ENCODE assay signal across 11 mouse cellular contexts in genomic region chr17:35812307-35812706, GRCm38 (mm10). TPM values are rescaled to one million over a fixed set of nuclear protein-coding genes. Genes with fewer than 3 reads are reported as not detected.
A peak's percentile ranks its signal among the peaks of the same experiment; 100 is the strongest.
DNase-seq lines count a peak whose midpoint lies in the region; ATAC-seq and TF ChIP-seq lines count a peak whose summit lies in the region.
"Had no signal": no experiment of that assay in that cellular context is flagged by ENCODE, and none has a peak within 500 bp of the region (broad histone marks: within the 10 kb centered on the region; RNA-seq: fewer than 3 reads in every experiment).

No protein-coding gene starts in this region.

- H3K4me1 ChIP-seq in heart, adult 2 months (ENCODE audit: control insufficient read depth, insufficient read depth, low read length): peaks cover 41% of the 10 kb centered on the region
- H3K4me1 ChIP-seq in kidney, postnatal 0 days (replicated peaks; ENCODE audit: insufficient read depth, low read length): peaks cover 28% of the 10 kb centered on the region
- peaks cover 44% of the 10 kb centered on the region for H3K4me1 ChIP-seq in embryonic facial prominence, embryonic 14.5 days (ENCODE audit: control insufficient read depth, insufficient read depth, low read length)
- H3K4me1 ChIP-seq in neural tube, embryonic 15.5 days: no peaks in the 10 kb centered on the region; the same call in 1 of the 2 replicates

- DNase-seq in heart, adult 2 months: no peak
- DNase-seq in heart, adult 8-10 months (ENCODE audit: low spot score): no peak
- DNase-seq in kidney, postnatal 0 days (ENCODE audit: low spot score): no peak
- DNase-seq in kidney, adult 8-10 months: no peak
- no peak for DNase-seq in embryonic facial prominence, embryonic 14.5 days (ENCODE audit: low spot score)
- DNase-seq in spleen, postnatal 4 days (ENCODE audit: low spot score in 2 of 2): no peak
- DNase-seq in gastrocnemius, postnatal 10 days: no peak
- DNase-seq: layer of hippocampus, adult 9-11 months had no signal

- H3K79me2 ChIP-seq in heart, adult 2 months (replicated peaks; ENCODE audit: control insufficient read depth, insufficient read depth, low read length): no peaks in the 10 kb centered on the region

- H3K9me3 ChIP-seq in kidney, postnatal 0 days (replicated peaks; ENCODE audit: low read length): no peaks in the 10 kb centered on the region
- no peaks in the 10 kb centered on the region for H3K9me3 ChIP-seq in embryonic facial prominence, embryonic 14.5 days (ENCODE audit: control insufficient read depth, low read length)
- H3K9me3 ChIP-seq in neural tube, embryonic 15.5 days (replicated peaks): no peaks in the 10 kb centered on the region
- H3K9me3 ChIP-seq: forebrain, embryonic 12.5 days; megakaryocyte, embryonic 14.5 days had no signal

- no peak for TF ChIP-seq EP300 in heart, adult 2 months (IDR thresholded peaks at IDR 0.05; ENCODE audit: insufficient read depth, low read depth, low read length)

- no peak overlapping the region for H3K4me2 ChIP-seq in kidney, postnatal 0 days (ENCODE audit: low read length)
- H3K4me2 ChIP-seq in embryonic facial prominence, embryonic 14.5 days (ENCODE audit: low read depth, low read length): no peak overlapping the region
- no peak overlapping the region for H3K4me2 ChIP-seq in neural tube, embryonic 15.5 days
- H3K4me2 ChIP-seq: forebrain, embryonic 12.5 days had no signal

- intact Hi-C loops in heart, adult 2 months (cut with DNase I): no loop called here

- peaks cover 11% of the 10 kb centered on the region for H3K36me3 ChIP-seq in heart, adult 2 months (ENCODE audit: control insufficient read depth, insufficient read depth, low read length)
- no peaks in the 10 kb centered on the region for H3K36me3 ChIP-seq in kidney, postnatal 0 days (ENCODE audit: insufficient read depth, low read length)
- H3K36me3 ChIP-seq in embryonic facial prominence, embryonic 14.5 days (ENCODE audit: control insufficient read depth, insufficient read depth, low read length): no peaks in the 10 kb centered on the region
- no peaks in the 10 kb centered on the region for H3K36me3 ChIP-seq in neural tube, embryonic 15.5 days
- H3K36me3 ChIP-seq: forebrain, embryonic 12.5 days had no signal

- H3K4me3 ChIP-seq in heart, adult 2 months: no peak overlapping the region
- no peak overlapping the region for H3K4me3 ChIP-seq in kidney, postnatal 0 days (replicated peaks; ENCODE audit: low read depth, low read length)
- H3K4me3 ChIP-seq in embryonic facial prominence, embryonic 14.5 days (ENCODE audit: low read depth, low read length): no peak overlapping the region
- H3K4me3 ChIP-seq in neural tube, embryonic 15.5 days (replicated peaks): no peak overlapping the region
- H3K4me3 ChIP-seq: forebrain, embryonic 12.5 days; megakaryocyte, embryonic 14.5 days had no signal

- peak overlapping the region; percentile 94 for H3K27ac ChIP-seq in heart, adult 2 months
- peak overlapping the region; percentile 89 for H3K27ac ChIP-seq in kidney, postnatal 0 days
- peak overlapping the region; percentile 78 for H3K27ac ChIP-seq in embryonic facial prominence, embryonic 14.5 days (replicated peaks; ENCODE audit: low read depth, low read length)
- peak overlapping the region; percentile 58 for H3K27ac ChIP-seq in neural tube, embryonic 15.5 days (replicated peaks)

- no peaks in the 10 kb centered on the region for H3K27me3 ChIP-seq in heart, adult 2 months (ENCODE audit: control insufficient read depth, insufficient read depth, low read length)
- no peaks in the 10 kb centered on the region for H3K27me3 ChIP-seq in kidney, postnatal 0 days (ENCODE audit: insufficient read depth, low read length)
- no peaks in the 10 kb centered on the region for H3K27me3 ChIP-seq in embryonic facial prominence, embryonic 14.5 days (replicated peaks; ENCODE audit: control insufficient read depth, insufficient read depth, low read length)
- H3K27me3 ChIP-seq in neural tube, embryonic 15.5 days (replicated peaks): no peaks in the 10 kb centered on the region
- H3K27me3 ChIP-seq: forebrain, embryonic 12.5 days had no signal

- no peak overlapping the region for H3K9ac ChIP-seq in heart, adult 2 months (ENCODE audit: low read depth, low read length)
- H3K9ac ChIP-seq in kidney, postnatal 0 days (ENCODE audit: low read depth, low read length): no peak overlapping the region
- no peak overlapping the region for H3K9ac ChIP-seq in embryonic facial prominence, embryonic 14.5 days (ENCODE audit: low read depth, low read length)
- H3K9ac ChIP-seq in neural tube, embryonic 15.5 days (replicated peaks): no peak overlapping the region
- H3K9ac ChIP-seq: forebrain, embryonic 12.5 days had no signal

- no peak for TF ChIP-seq CTCF in heart, adult 2 months (IDR thresholded peaks at IDR 0.05)
- TF ChIP-seq CTCF in kidney, postnatal 0 days (IDR thresholded peaks at IDR 0.05; ENCODE audit: low read depth): no peak

- 86% methylated on average over 5 of the region's 5 CpGs for WGBS in heart, adult 2 months
- WGBS in kidney, postnatal 0 days: 86% methylated on average over 5 of the region's 5 CpGs
- WGBS in embryonic facial prominence, embryonic 14.5 days: 61% methylated on average over 5 of the region's 5 CpGs
- 82% methylated on average over 5 of the region's 5 CpGs for WGBS in neural tube, embryonic 15.5 days

- no peak for ATAC-seq in kidney, postnatal 0 days (replicated peaks; ENCODE audit: low FRiP score, low read depth)
- no peak for ATAC-seq in embryonic facial prominence, embryonic 14.5 days (ENCODE audit: low read depth)
- no peak for ATAC-seq in neural tube, embryonic 15.5 days (ENCODE audit: low FRiP score)

- no peak for TF ChIP-seq POLR2A in heart, adult 2 months (IDR thresholded peaks at IDR 0.05; ENCODE audit: insufficient read depth, low read depth, low read length)

RNA-seq across cellular contexts. Expression of gene Ier3, which starts 9.2 kb away (rescaled TPM):
- 10 to 100 TPM; 15.6 to 37.0 TPM for total RNA-seq in heart, adult 2 months (2021)
- polyA plus RNA-seq in heart, adult 2 months (2012; rRNA removed): 30.9 and 33.1 TPM in 2 replicates
- 10 to 100 TPM; 31.3 to 64.3 (median 38.9) TPM for total RNA-seq in heart, adult 8-10 months (2022)
- 83.6 and 93.1 TPM in 2 replicates for polyA plus RNA-seq in kidney, postnatal 0 days (2015; fragmentation: Nextera tagmentation; extraction: Ambion mirVana)
- 10.1 and 10.3 TPM in 2 replicates for polyA plus RNA-seq in embryonic facial prominence, embryonic 14.5 days (2014; fragmentation: Nextera tagmentation; extraction: Ambion mirVana)
- 14.9 and 15.5 TPM in 2 replicates for polyA plus RNA-seq in neural tube, embryonic 15.5 days (2015; fragmentation: Nextera tagmentation; extraction: Ambion mirVana)
- 1 to 10 TPM; 4.5 to 5.8 TPM for total RNA-seq in gastrocnemius, postnatal 10 days (2021)

RNA-seq across cellular contexts. Expression of gene Flot1, which starts 10.7 kb away (rescaled TPM):
- 100 to 1,000 TPM; 133 to 148 TPM for total RNA-seq in heart, adult 2 months (2021)
- polyA plus RNA-seq in heart, adult 2 months (2012; rRNA removed): 138 and 144 TPM in 2 replicates
- total RNA-seq in heart, adult 8-10 months (2022): 100 to 1,000 TPM; 154 to 174 (median 157) TPM
- 52.2 and 54.5 TPM in 2 replicates for polyA plus RNA-seq in kidney, postnatal 0 days (2015; fragmentation: Nextera tagmentation; extraction: Ambion mirVana)
- 49.0 and 49.5 TPM in 2 replicates for polyA plus RNA-seq in embryonic facial prominence, embryonic 14.5 days (2014; fragmentation: Nextera tagmentation; extraction: Ambion mirVana)
- 131 and 141 TPM in 2 replicates for polyA plus RNA-seq in neural tube, embryonic 15.5 days (2015; fragmentation: Nextera tagmentation; extraction: Ambion mirVana)
- total RNA-seq in gastrocnemius, postnatal 10 days (2021): 10 to 100 TPM; 38.8 to 41.3 TPM

RNA-seq across cellular contexts. Expression of gene Tubb5, which starts 25.8 kb away (rescaled TPM):
- total RNA-seq in heart, adult 2 months (2021): 10 to 100 TPM; 83.0 to 90.1 TPM
- 108 and 134 TPM in 2 replicates for polyA plus RNA-seq in heart, adult 2 months (2012; rRNA removed)
- total RNA-seq in heart, adult 8-10 months (2022): 10 to 100 TPM; 65.2 to 94.6 (median 72.1) TPM
- 503 and 575 TPM in 2 replicates for polyA plus RNA-seq in kidney, postnatal 0 days (2015; fragmentation: Nextera tagmentation; extraction: Ambion mirVana)
- polyA plus RNA-seq in embryonic facial prominence, embryonic 14.5 days (2014; fragmentation: Nextera tagmentation; extraction: Ambion mirVana): 736 and 832 TPM in 2 replicates
- polyA plus RNA-seq in neural tube, embryonic 15.5 days (2015; fragmentation: Nextera tagmentation; extraction: Ambion mirVana): 1,339 and 1,471 TPM in 2 replicates
- 100 to 1,000 TPM; 205 to 251 TPM for total RNA-seq in gastrocnemius, postnatal 10 days (2021)

RNA-seq across cellular contexts. Expression of gene Mdc1, which starts 29.0 kb away (rescaled TPM):
- total RNA-seq in heart, adult 2 months (2021): 10 to 100 TPM; 13.2 to 13.3 TPM
- 4.2 and 8.3 TPM in 2 replicates for polyA plus RNA-seq in heart, adult 2 months (2012; rRNA removed)
- 10 to 100 TPM; 11.5 to 12.8 (median 12.0) TPM for total RNA-seq in heart, adult 8-10 months (2022)
- polyA plus RNA-seq in kidney, postnatal 0 days (2015; fragmentation: Nextera tagmentation; extraction: Ambion mirVana): 5.4 and 5.6 TPM in 2 replicates
- 10.2 and 14.8 TPM in 2 replicates for polyA plus RNA-seq in embryonic facial prominence, embryonic 14.5 days (2014; fragmentation: Nextera tagmentation; extraction: Ambion mirVana)
- 7.9 and 9.7 TPM in 2 replicates for polyA plus RNA-seq in neural tube, embryonic 15.5 days (2015; fragmentation: Nextera tagmentation; extraction: Ambion mirVana)
- total RNA-seq in gastrocnemius, postnatal 10 days (2021): 10 to 100 TPM; 10.1 to 14.6 TPM

RNA-seq across cellular contexts. Expression of gene Nrm, which starts 48.8 kb away (rescaled TPM):
- 1 to 10 TPM; 1.8 TPM for total RNA-seq in heart, adult 2 months (2021)
- 5.3 and 5.6 TPM in 2 replicates for polyA plus RNA-seq in heart, adult 2 months (2012; rRNA removed)
- total RNA-seq in heart, adult 8-10 months (2022): 1 to 10 TPM; 1.7 to 2.9 (median 1.8) TPM
- polyA plus RNA-seq in kidney, postnatal 0 days (2015; fragmentation: Nextera tagmentation; extraction: Ambion mirVana): 36.9 and 44.6 TPM in 2 replicates
- 47.7 and 55.4 TPM in 2 replicates for polyA plus RNA-seq in embryonic facial prominence, embryonic 14.5 days (2014; fragmentation: Nextera tagmentation; extraction: Ambion mirVana)
- 17.6 and 26.7 TPM in 2 replicates for polyA plus RNA-seq in neural tube, embryonic 15.5 days (2015; fragmentation: Nextera tagmentation; extraction: Ambion mirVana)
- 1 to 10 TPM; 7.8 to 9.7 TPM for total RNA-seq in gastrocnemius, postnatal 10 days (2021)
